Mouse (Mus musculus): Measurements from ENCODE around the gene Snrnp200. TPM values are rescaled to one million over a fixed set of nuclear protein-coding genes. Genes with fewer than 3 reads are reported as not detected.
A peak's percentile ranks its signal among the peaks of the same experiment; 100 is the strongest.
"Not testable (repeated sequence)": the region's sequence is repeated elsewhere in the genome, so short reads cannot be mapped to it uniquely, and the experiment has no call there.

Snrnp200 gene
- polyA plus RNA-seq, 1 experiment from 2014 or later = 48.1 TPM

- peaks cover 43% of the 10 kb centered on the region for H3K36me3 ChIP-seq
- WGBS = 78% methylated on average over 6 of the region's 6 CpGs
- no peak for ATAC-seq (ENCODE audit: insufficient number of reproducible peaks, low FRiP score, low TSS enrichment, low read depth)
- no peak overlapping the region for H3K27ac ChIP-seq (replicated peaks)
- H3K9me3 ChIP-seq (replicated peaks) = no peaks in the 10 kb centered on the region
- H3K4me1 ChIP-seq = no peaks in the 10 kb centered on the region
- H3K4me2 ChIP-seq (replicated peaks) = no peak overlapping the region
- H3K27me3 ChIP-seq = no peaks in the 10 kb centered on the region
- no peak overlapping the region for H3K9ac ChIP-seq
- no peak overlapping the region for H3K4me3 ChIP-seq (replicated peaks)
Observed at GRCm38 (mm10) chr2:127255294-127255693, 47.1 kb downstream of the Snrnp200 start.

- Histone ChIP-seq H3K4me2 (replicated peaks) (no peak overlapping the region), H3K4me3 (replicated peaks) (no peak overlapping the region), H3K27me3 (no peaks in the 10 kb centered on the region), H3K36me3 (peaks cover 42% of the 10 kb centered on the region), H3K9ac (no peak overlapping the region), H3K9me3 (replicated peaks) (no peaks in the 10 kb centered on the region), H3K27ac (replicated peaks) (no peak overlapping the region), H3K4me1 (no peaks in the 10 kb centered on the region)
- 66% methylated on average over 5 of the region's 5 CpGs for WGBS
- no peak for ATAC-seq (ENCODE audit: insufficient number of reproducible peaks, low FRiP score, low TSS enrichment, low read depth)
Observed at GRCm38 (mm10) chr2:127259340-127259739, 51.2 kb downstream of the Snrnp200 start.

DNA sequence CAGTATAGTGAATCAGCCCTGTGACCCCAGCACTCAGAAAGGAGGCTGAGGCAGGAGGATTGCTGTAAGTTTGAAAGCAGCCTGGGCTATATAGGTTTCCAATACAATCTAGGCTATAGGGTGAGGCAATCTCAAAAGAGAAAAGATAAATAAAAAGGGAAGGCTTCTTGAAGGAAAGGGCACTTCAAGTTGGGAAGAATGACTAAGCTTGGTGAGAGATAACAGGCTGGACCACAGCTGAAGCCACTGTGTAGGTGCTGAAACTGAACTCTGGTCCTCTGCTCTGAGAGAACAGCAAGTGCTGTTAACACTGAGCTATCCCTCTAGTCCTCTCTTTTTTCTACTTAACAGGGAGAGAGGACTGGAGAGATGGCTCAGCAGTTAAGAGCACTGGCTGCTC is 54.3 kb downstream of the Snrnp200 start:
- H3K9ac ChIP-seq = no peak overlapping the region
- no peak for ATAC-seq (ENCODE audit: insufficient number of reproducible peaks, low FRiP score, low TSS enrichment, low read depth)
- H3K9me3 ChIP-seq (replicated peaks) = no peaks in the 10 kb centered on the region
- peaks cover 24% of the 10 kb centered on the region for H3K36me3 ChIP-seq
- no peak overlapping the region for H3K27ac ChIP-seq (replicated peaks)
- H3K4me2 ChIP-seq (replicated peaks) = no peak overlapping the region
- no peaks in the 10 kb centered on the region for H3K4me1 ChIP-seq
- H3K27me3 ChIP-seq = no peaks in the 10 kb centered on the region
- H3K4me3 ChIP-seq (replicated peaks) = no peak overlapping the region

DNA sequence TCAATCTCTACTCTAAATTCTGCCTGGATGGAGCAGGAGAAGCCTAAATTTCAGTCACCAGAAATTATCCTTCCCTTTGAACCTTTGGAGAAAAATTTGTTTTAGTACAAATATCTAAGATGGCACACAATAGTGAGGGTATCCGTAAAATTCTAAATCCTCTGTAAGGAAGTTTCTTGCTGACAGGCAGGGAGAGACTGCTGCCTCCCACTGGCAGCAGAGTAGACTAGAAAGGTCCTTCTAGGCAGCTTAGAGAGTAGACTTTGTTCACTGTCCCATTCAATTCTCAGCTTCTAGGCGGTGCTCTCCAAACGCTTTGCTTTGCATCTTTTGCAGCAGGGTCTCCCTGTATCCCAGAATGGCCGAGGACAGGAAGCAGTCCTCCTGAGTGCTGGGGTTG is 59.7 kb downstream of the Snrnp200 start:
- no peaks in the 10 kb centered on the region for H3K27me3 ChIP-seq
- H3K9ac ChIP-seq = no peak overlapping the region
- no peak overlapping the region for H3K4me2 ChIP-seq (replicated peaks)
- no peaks in the 10 kb centered on the region for H3K9me3 ChIP-seq (replicated peaks)
- no peaks in the 10 kb centered on the region for H3K36me3 ChIP-seq
- 43% methylated on average over 4 of the region's 4 CpGs for WGBS
- H3K4me1 ChIP-seq = peaks cover 4% of the 10 kb centered on the region; the same call in 1 of the 2 replicates
- H3K27ac ChIP-seq (replicated peaks) = no peak overlapping the region
- no peak overlapping the region for H3K4me3 ChIP-seq (replicated peaks)
- ATAC-seq (ENCODE audit: insufficient number of reproducible peaks, low FRiP score, low TSS enrichment, low read depth) = no peak

DNA sequence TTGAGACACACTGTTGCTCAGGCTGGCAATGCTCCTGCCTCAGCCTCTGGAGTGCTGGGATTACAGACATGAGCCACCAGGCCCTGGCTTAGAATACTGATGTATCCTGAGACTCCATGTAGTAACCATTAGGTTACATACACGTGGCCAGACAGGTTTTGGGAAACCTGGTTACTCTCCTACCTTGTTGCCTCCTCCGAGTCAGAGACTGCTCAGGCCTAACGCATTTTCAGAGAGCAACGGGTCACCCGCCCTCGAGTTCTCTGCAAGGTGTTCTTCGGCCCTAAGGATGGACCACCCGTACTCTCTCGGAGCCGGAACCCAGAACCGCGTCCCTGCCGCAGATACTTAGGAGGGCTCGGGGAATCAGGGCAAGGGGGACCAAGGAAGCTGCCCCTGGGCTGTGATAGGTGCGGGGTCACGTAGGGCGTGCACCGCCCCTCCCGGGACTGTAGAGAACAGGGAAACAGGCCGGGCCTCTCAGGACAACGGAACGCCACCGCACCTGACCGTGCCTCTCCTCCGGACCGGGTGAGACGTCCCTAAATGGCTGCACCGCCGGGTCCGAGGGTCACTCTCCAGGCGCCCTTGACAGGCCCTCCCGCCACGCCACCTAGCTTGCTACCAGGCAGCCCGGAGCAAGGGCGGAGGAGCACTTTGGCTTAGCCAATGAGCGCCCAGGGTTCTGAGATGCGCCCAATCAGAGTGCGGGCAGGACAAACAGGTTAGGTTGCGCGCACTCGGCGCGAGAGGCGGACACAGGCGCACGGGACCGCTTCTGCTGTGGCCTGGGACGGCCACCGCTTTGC is 61.5 kb downstream of the Snrnp200 start, which contains the start of gene Stard7:
TSS of gene Stard7 (plus strand) at position 728 of the 809 bp plus-strand sequence.
- H3K9me3 ChIP-seq (replicated peaks) = no peaks in the 10 kb centered on the region
- H3K4me1 ChIP-seq = peaks cover 7% of the 10 kb centered on the region
- peak; percentile 98 for ATAC-seq (ENCODE audit: insufficient number of reproducible peaks, low FRiP score, low TSS enrichment, low read depth)
- H3K36me3 ChIP-seq = no peaks in the 10 kb centered on the region
- H3K4me3 ChIP-seq (replicated peaks) = peak within 1 kb of the TSS; percentile 99
- peak within 1 kb of the TSS; percentile 83 for H3K9ac ChIP-seq
- peak within 1 kb of the TSS; percentile 76 for H3K4me2 ChIP-seq (replicated peaks)
- H3K27ac ChIP-seq (replicated peaks) = peak within 1 kb of the TSS; percentile 95
- WGBS = under 1% methylated on average over 49 of the region's 49 CpGs
- no peaks in the 10 kb centered on the region for H3K27me3 ChIP-seq

DNA sequence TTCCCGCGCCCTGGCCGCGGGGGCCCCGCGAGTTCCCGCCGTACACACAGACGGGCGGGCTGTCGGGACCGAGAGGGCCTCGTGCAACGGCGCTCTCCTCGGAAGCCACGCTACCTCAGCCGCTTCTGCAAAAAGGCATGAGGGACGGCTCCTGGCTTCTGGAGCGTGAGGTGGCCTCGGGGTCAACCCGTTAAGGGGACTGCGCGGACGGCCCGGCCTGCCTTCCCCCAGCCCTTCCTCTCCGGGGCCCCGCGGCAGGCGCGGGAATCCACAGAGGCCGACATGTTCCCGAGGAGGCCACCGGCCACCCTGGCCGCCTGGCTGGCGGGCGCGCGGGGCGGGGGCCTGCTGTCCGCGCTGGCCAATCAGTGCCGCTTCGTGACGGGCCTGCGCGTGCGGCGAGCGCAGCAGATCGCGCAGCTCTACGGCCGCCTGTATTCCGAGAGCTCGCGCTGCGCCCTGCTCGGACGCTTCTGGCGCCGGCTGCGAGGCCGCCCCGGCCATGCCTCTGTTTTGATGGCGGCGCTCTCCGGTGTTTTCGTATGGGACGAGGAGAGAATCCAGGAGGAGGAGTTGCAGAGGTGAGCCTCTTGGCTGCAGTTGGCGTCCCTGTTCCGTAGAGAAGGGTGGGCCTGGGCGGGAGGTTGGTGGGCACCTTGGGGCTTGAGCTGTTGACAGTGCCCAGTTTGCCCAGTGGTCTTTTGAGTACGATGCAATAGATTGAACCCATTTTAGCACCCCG is 62.3 kb downstream of the Snrnp200 start:
- Histone ChIP-seq H3K27me3 (no peaks in the 10 kb centered on the region), H3K9ac (peak overlapping the region; percentile 83), H3K4me2 (replicated peaks) (peak overlapping the region; percentile 76), H3K36me3 (no peaks in the 10 kb centered on the region), H3K27ac (replicated peaks) (peak overlapping the region; percentile 95), H3K9me3 (replicated peaks) (no peaks in the 10 kb centered on the region), H3K4me1 (peaks cover 10% of the 10 kb centered on the region), H3K4me3 (replicated peaks) (peak overlapping the region; percentile 99)
- WGBS = under 1% methylated on average over 65 of the region's 75 CpGs
- peak; percentile 92 for ATAC-seq (ENCODE audit: insufficient number of reproducible peaks, low FRiP score, low TSS enrichment, low read depth)

DNA sequence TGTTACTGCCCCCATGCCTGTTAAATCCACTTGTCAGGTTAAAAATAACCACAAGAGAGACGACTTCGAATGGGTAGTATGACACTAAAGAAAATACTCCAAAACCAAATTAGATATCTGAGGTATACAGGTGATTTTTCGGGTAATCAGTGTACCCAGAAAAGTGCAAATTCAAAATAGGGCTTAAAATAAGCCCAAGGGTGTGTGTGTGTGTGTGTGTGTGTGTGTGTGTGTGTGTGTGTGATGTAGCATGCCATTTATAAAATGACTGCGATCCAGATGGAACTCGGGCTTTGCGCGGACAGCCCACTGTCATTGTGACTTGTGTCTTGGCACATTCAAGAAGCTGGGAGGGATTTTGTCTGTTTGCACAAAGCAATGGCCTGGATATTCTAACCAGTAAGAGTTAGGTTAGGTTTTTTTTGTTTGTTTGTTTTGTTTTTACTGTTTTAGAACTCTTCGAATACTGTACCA is 62.9 kb downstream of the Snrnp200 start:
- Histone ChIP-seq H3K9ac (peak overlapping the region; percentile 83), H3K9me3 (replicated peaks) (no peaks in the 10 kb centered on the region), H3K4me2 (replicated peaks) (peak overlapping the region; percentile 76), H3K36me3 (no peaks in the 10 kb centered on the region), H3K4me1 (peaks cover 10% of the 10 kb centered on the region), H3K4me3 (replicated peaks) (peak overlapping the region; percentile 99), H3K27me3 (no peaks in the 10 kb centered on the region), H3K27ac (replicated peaks) (peak overlapping the region; percentile 95)
- no peak for ATAC-seq (ENCODE audit: insufficient number of reproducible peaks, low FRiP score, low TSS enrichment, low read depth)
- 7% methylated on average over 8 of the region's 8 CpGs for WGBS

DNA sequence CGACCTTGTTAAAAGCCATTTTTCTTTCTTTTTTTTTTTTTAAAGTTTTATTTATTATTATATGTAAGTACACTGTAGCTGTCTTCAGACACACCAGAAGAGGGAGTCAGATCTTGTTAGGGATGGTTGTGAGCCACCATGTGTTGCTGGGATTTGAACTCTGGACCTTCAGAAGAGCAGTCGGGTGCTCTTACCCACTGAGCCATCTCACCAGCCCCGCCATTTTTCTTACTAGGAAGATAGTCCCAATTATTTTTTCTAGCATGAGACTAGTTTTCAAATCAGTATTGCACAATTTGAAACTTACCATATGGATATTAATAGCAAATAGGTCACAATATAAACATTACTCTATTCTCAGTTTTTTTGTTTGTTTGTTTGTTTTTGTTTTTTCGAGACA is 63.9 kb downstream of the Snrnp200 start:
- H3K4me1 ChIP-seq = peaks cover 10% of the 10 kb centered on the region
- not testable (repeated sequence) for H3K4me2 ChIP-seq (replicated peaks); H3K9me3 ChIP-seq (replicated peaks); H3K27me3 ChIP-seq; H3K9ac ChIP-seq; H3K27ac ChIP-seq (replicated peaks); H3K36me3 ChIP-seq; ATAC-seq (ENCODE audit: insufficient number of reproducible peaks, low FRiP score, low TSS enrichment, low read depth); H3K4me3 ChIP-seq (replicated peaks)
- 92% methylated on average over 4 of the region's 4 CpGs for WGBS

GRCm38 (mm10) chr2:127272806-127273205 is 64.6 kb downstream of the Snrnp200 start:
- no peaks in the 10 kb centered on the region for H3K9me3 ChIP-seq (replicated peaks)
- H3K4me3 ChIP-seq (replicated peaks) = no peak overlapping the region
- 97% methylated on average over 3 of the region's 3 CpGs for WGBS
- no peak overlapping the region for H3K9ac ChIP-seq
- no peak for ATAC-seq (ENCODE audit: insufficient number of reproducible peaks, low FRiP score, low TSS enrichment, low read depth)
- peaks cover 10% of the 10 kb centered on the region for H3K4me1 ChIP-seq
- no peak overlapping the region for H3K4me2 ChIP-seq (replicated peaks)
- no peak overlapping the region for H3K27ac ChIP-seq (replicated peaks)
- H3K27me3 ChIP-seq = no peaks in the 10 kb centered on the region
- H3K36me3 ChIP-seq = no peaks in the 10 kb centered on the region

GRCm38 (mm10) chr2:127274590-127274989 is 66.4 kb downstream of the Snrnp200 start:
- Histone ChIP-seq H3K4me3 (replicated peaks) (no peak overlapping the region), H3K4me2 (replicated peaks) (no peak overlapping the region), H3K27ac (replicated peaks) (no peak overlapping the region), H3K4me1 (peaks cover 10% of the 10 kb centered on the region), H3K9me3 (replicated peaks) (no peaks in the 10 kb centered on the region), H3K27me3 (no peaks in the 10 kb centered on the region), H3K36me3 (no peaks in the 10 kb centered on the region), H3K9ac (no peak overlapping the region)
- ATAC-seq (ENCODE audit: insufficient number of reproducible peaks, low FRiP score, low TSS enrichment, low read depth) = no peak
- 84% methylated on average over 2 of the region's 2 CpGs for WGBS

DNA sequence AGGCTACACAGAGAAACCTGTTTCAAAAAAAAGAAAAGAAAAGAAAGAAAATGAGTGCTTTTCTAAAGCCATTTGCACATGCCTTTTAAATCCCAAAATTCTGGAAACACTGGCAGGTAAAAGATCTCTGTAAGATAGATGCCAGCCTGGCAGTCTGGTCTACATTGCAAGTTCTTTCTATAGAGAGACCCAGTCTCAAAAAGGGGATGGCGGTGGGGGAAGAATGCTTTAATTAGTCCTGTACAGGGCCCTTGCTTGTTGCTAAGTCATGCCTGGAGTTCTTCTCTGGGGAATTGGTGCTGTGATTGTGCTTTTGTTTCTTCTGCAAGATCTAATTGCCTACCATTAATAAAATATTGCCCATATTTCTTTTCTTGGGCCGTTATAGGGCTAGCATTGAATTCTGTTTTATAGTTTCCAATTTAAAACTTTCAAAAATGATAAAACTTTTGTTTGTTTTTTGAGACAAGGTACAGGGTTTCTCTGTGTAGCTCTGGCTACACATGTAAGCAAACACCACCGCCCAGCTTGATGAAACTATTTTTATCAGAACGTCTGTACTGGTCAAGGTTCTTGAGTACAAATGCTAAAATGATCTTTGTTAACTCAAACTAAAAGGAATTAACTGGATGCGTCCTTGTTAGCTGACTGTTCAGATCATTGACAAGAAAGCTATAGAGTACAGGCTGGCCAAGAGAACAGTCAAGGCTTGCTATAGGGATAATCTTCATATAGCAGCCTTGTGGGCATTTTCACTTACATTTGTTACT is 67.5 kb downstream of the Snrnp200 start:
- WGBS = 79% methylated on average over 5 of the region's 5 CpGs
- H3K9me3 ChIP-seq (replicated peaks) = no peaks in the 10 kb centered on the region
- ATAC-seq (ENCODE audit: insufficient number of reproducible peaks, low FRiP score, low TSS enrichment, low read depth) = no peak
- H3K4me1 ChIP-seq = peaks cover 10% of the 10 kb centered on the region
- H3K9ac ChIP-seq = no peak overlapping the region
- H3K27ac ChIP-seq (replicated peaks) = no peak overlapping the region
- H3K27me3 ChIP-seq = no peaks in the 10 kb centered on the region
- no peak overlapping the region for H3K4me3 ChIP-seq (replicated peaks)
- H3K36me3 ChIP-seq = no peaks in the 10 kb centered on the region
- no peak overlapping the region for H3K4me2 ChIP-seq (replicated peaks)
